Mouse (Mus musculus): ENCODE data around the gene Pi4k2a. TPM values are rescaled to one million over a fixed set of nuclear protein-coding genes. Genes with fewer than 3 reads are reported as not detected.
A peak's percentile ranks its signal among the peaks of the same experiment; 100 is the strongest.

The Pi4k2a gene
- total RNA-seq (2021) = 10 to 100 TPM; 62.5 to 68.2 TPM
- long read RNA-seq, experiment 1, transcript Pi4k2a-201 (9 exons, 3,604 nt) = major isoform, 65 of 97 reads
- long read RNA-seq, experiment 1, transcript Pi4k2a-202 (10 exons, 1,939 nt) = minor isoform, 13 of 97 reads
- long read RNA-seq, experiment 1, partial matches to known transcripts = 4 of 97 reads
- long read RNA-seq, experiment 1, other reads (novel, unspliced or antisense) = 15 of 97 reads
- long read RNA-seq, experiment 2, full-length matches to known transcripts = 103 of 128 reads
- long read RNA-seq, experiment 2, partial matches to known transcripts = 5 of 128 reads
- long read RNA-seq, experiment 2, other reads (novel, unspliced or antisense) = 20 of 128 reads

GRCm38 (mm10) chr19:42089748-42090595, at the start of gene Pi4k2a:
Gene Pi4k2a (plus strand): TSS chr19:42090470.
- DNase-seq (ENCODE audit: low spot score in 2 of 2) = peak; percentile 99 to 100
- peak within 1 kb of the TSS; percentile 74 for H3K4me3 ChIP-seq
- TF ChIP-seq CTCF (conservative IDR thresholded peaks at IDR 0.05) = no peak
- H3K27ac ChIP-seq = peak within 1 kb of the TSS; percentile 86

- no peak overlapping the region for H3K27ac ChIP-seq
- H3K4me3 ChIP-seq = no peak overlapping the region
- TF ChIP-seq CTCF (conservative IDR thresholded peaks at IDR 0.05) = no peak
- no peak for DNase-seq (ENCODE audit: low spot score in 2 of 2)
Measured at GRCm38 (mm10) chr19:42043988-42044387, 46.3 kb upstream of the Pi4k2a start.

- peak; percentile 42 to 52 for DNase-seq (ENCODE audit: low spot score in 2 of 2)
- Histone ChIP-seq H3K4me3 (peak within 1 kb of the TSS; percentile 52), H3K27ac (0 out of 2 replicates have a peak within 1 kb of the TSS, but pooled peaks have one; percentile 28)
- TF ChIP-seq CTCF (conservative IDR thresholded peaks at IDR 0.05) = peak; percentile 76
Measured at GRCm38 (mm10) chr19:42045269-42046102, 44.8 kb upstream of the Pi4k2a start, which contains the start of gene Hoga1. Gene Hoga1 (plus strand): TSS chr19:42045610.

GRCm38 (mm10) chr19:42050251-42050650, 40.0 kb upstream of the Pi4k2a start:
- H3K27ac ChIP-seq = no peak overlapping the region
- H3K4me3 ChIP-seq = no peak overlapping the region
- DNase-seq (ENCODE audit: low spot score in 2 of 2) = no peak
- no peak for TF ChIP-seq CTCF (conservative IDR thresholded peaks at IDR 0.05)

GRCm38 (mm10) chr19:42051351-42051750, 38.9 kb upstream of the Pi4k2a start:
- Histone ChIP-seq H3K27ac (no peak overlapping the region), H3K4me3 (no peak overlapping the region)
- DNase-seq (ENCODE audit: low spot score in 2 of 2) = no peak
- no peak for TF ChIP-seq CTCF (conservative IDR thresholded peaks at IDR 0.05)

- H3K27ac ChIP-seq = no peak within 1 kb of the TSS
- TF ChIP-seq CTCF (conservative IDR thresholded peaks at IDR 0.05) = no peak
- H3K4me3 ChIP-seq = no peak within 1 kb of the TSS
- no peak for DNase-seq (ENCODE audit: low spot score in 2 of 2)
Measured at GRCm38 (mm10) chr19:42051948-42052347, 38.3 kb upstream of the Pi4k2a start, which contains the start of gene 4933411K16Rik. Gene 4933411K16Rik (plus strand): TSS chr19:42052248.

- no peak overlapping the region for H3K27ac ChIP-seq
- no peak for TF ChIP-seq CTCF (conservative IDR thresholded peaks at IDR 0.05)
- DNase-seq (ENCODE audit: low spot score in 2 of 2) = no peak
- H3K4me3 ChIP-seq = no peak overlapping the region
Measured at GRCm38 (mm10) chr19:42054255-42054654, 36.0 kb upstream of the Pi4k2a start.

- no peak overlapping the region for H3K27ac ChIP-seq
- TF ChIP-seq CTCF (conservative IDR thresholded peaks at IDR 0.05) = no peak
- DNase-seq (ENCODE audit: low spot score in 2 of 2) = no peak
- no peak overlapping the region for H3K4me3 ChIP-seq
Measured at GRCm38 (mm10) chr19:42055881-42056280, 34.4 kb upstream of the Pi4k2a start.

- TF ChIP-seq CTCF (conservative IDR thresholded peaks at IDR 0.05) = no peak
- Histone ChIP-seq H3K27ac (no peak overlapping the region), H3K4me3 (no peak overlapping the region)
- DNase-seq (ENCODE audit: low spot score in 2 of 2) = no peak
Measured at GRCm38 (mm10) chr19:42056719-42057409, 33.4 kb upstream of the Pi4k2a start.

GRCm38 (mm10) chr19:42058426-42058825, 31.8 kb upstream of the Pi4k2a start:
- TF ChIP-seq CTCF (conservative IDR thresholded peaks at IDR 0.05) = no peak
- H3K4me3 ChIP-seq = no peak overlapping the region
- H3K27ac ChIP-seq = no peak overlapping the region
- DNase-seq (ENCODE audit: low spot score in 2 of 2) = no peak

GRCm38 (mm10) chr19:42061443-42061842, 28.8 kb upstream of the Pi4k2a start:
- no peak for DNase-seq (ENCODE audit: low spot score in 2 of 2)
- Histone ChIP-seq H3K4me3 (no peak overlapping the region), H3K27ac (no peak overlapping the region)
- no peak for TF ChIP-seq CTCF (conservative IDR thresholded peaks at IDR 0.05)

Data from layer of hippocampus, adult 2 months (tissue).